Mouse (Mus musculus) embryonic facial prominence, embryonic 11.5 days (tissue): ENCODE results near the gene 4933434E20Rik. TPM values are rescaled to one million over a fixed set of nuclear protein-coding genes. Genes with fewer than 3 reads are reported as not detected.

Experiments used
- ATAC-seq: fragments of 200-750 bp; cut with Nextera tagmentation; replicated peaks from 2 replicates; pipeline ENCODE4 v1.8.0; 2017; ENCODE audit warnings: low read depth; ENCODE audit not compliant: insufficient number of reproducible peaks, low FRiP score, low TSS enrichment
- DNase-seq: peaks from one replicate; pipeline ENCODE4 v3.0.0-alpha.2; 2015; ENCODE audit warnings: low spot score
- H3K27ac ChIP-seq: fragments of 300-500 bp; sonication (generic); replicated peaks from 2 replicates; pipeline ENCODE4 v1.5.1; 2014; ENCODE audit warnings: mild to moderate bottlenecking, low read depth, low read length, control low read depth
- H3K27me3 ChIP-seq: fragments of 300-500 bp; sonication (generic); 2 replicates; pipeline ENCODE4 v1.6.1; 2014; ENCODE audit warnings: mild to moderate bottlenecking, low read length, moderate library complexity, mixed read lengths; ENCODE audit not compliant: control insufficient read depth, insufficient read depth
- H3K36me3 ChIP-seq: fragments of 300-500 bp; sonication (generic); replicated peaks from 2 replicates; pipeline ENCODE4 v1.6.1; 2014; ENCODE audit warnings: low read depth, mild to moderate bottlenecking, low read length, moderate library complexity, mixed read lengths; ENCODE audit not compliant: control insufficient read depth, insufficient read depth
- H3K4me1 ChIP-seq: fragments of 300-500 bp; sonication (generic); 2 replicates; pipeline ENCODE4 v1.6.1; 2014; ENCODE audit warnings: low read length, mixed read lengths; ENCODE audit not compliant: control insufficient read depth, insufficient read depth
- H3K4me2 ChIP-seq: fragments of 300-500 bp; sonication (generic); 2 replicates; pipeline ENCODE4 v1.6.1; 2014; ENCODE audit warnings: low read depth, mild to moderate bottlenecking, control low read depth, low read length, moderate library complexity
- H3K4me3 ChIP-seq: fragments of 300-500 bp; sonication (generic); 2 replicates; pipeline ENCODE4 v1.5.1; 2014; ENCODE audit warnings: low read depth, low read length, control low read depth
- H3K9ac ChIP-seq: fragments of 300-500 bp; sonication (generic); replicated peaks from 2 replicates; pipeline ENCODE4 v1.6.1; 2014; ENCODE audit warnings: mild to moderate bottlenecking, control low read depth, low read length
- H3K9me3 ChIP-seq: fragments of 300-500 bp; sonication (generic); replicated peaks from 2 replicates; pipeline ENCODE4 v1.6.1; 2016; ENCODE audit warnings: mild to moderate bottlenecking, low read length, inconsistent platforms, mixed read lengths; ENCODE audit not compliant: control insufficient read depth
- WGBS: fragments of 180-500 bp; shearing (Covaris S2); extraction: QIAGEN DNeasy Blood & Tissue Kit; methylation state at CpG from one replicate; pipeline ENCODE4 v1.1.7; 2014; 5-methylcytosine and 5-hydroxymethylcytosine counted together
- polyA plus RNA-seq: library from polyadenylated mRNA; unstranded; fragments of >200 nt; fragmentation: Nextera tagmentation; extraction: Ambion mirVana; gene quantifications from 2 replicates; pipeline ENCODE4 v1.2.1, GENCODE M21; 2014

4933434E20Rik gene
- polyA plus RNA-seq, 1 experiment from 2014 or later = 176 TPM

DNA sequence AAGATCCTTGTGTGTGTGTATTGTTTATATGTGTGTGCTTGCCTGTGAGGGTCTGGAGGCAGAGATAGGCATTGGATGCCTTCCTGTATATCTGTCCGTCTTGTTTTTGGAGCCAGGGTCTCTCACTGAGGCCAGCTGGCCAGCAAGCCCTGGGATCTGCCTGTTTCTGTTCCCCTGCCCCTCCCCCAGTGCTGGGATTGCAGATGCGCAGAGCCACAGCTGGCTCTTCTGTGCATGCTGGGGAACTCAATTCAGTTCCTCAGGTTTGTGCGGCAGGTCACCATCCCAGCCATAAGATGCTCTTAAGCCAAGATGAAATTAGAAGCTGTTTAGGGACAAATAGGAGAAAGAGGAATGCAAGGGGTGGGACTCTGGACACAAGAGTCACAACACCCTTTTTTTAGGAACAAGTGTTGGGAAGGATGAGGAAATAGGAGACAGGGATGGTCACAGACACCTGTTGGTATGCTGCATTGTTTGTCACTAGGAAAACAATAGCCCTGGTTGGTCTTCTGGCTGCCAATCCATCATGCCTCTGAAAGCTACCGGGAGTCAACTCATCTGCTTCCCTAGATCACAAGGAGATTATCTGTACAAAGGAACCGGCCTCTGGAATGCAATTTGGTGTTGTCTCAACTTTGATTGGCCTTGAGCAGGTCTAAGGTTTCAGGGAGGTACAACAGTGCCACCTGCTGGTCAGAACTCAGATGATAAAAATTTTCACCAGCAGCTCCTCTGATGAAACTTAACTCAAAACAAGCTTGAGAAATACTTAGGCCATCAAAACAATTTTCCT, 25.7 kb downstream of the 4933434E20Rik start:
- no peak overlapping the region for H3K4me3 ChIP-seq
- H3K9ac ChIP-seq = no peak overlapping the region
- ATAC-seq (no peak), DNase-seq (peak; percentile 91)
- 13% methylated on average over 5 of the region's 5 CpGs for WGBS
- H3K36me3 ChIP-seq = no peaks in the 10 kb centered on the region
- H3K4me2 ChIP-seq = no peak overlapping the region
- no peaks in the 10 kb centered on the region; the same call in 1 of the 2 replicates for H3K4me1 ChIP-seq
- H3K27me3 ChIP-seq = no peaks in the 10 kb centered on the region
- no peaks in the 10 kb centered on the region for H3K9me3 ChIP-seq
- no peak overlapping the region for H3K27ac ChIP-seq

DNA sequence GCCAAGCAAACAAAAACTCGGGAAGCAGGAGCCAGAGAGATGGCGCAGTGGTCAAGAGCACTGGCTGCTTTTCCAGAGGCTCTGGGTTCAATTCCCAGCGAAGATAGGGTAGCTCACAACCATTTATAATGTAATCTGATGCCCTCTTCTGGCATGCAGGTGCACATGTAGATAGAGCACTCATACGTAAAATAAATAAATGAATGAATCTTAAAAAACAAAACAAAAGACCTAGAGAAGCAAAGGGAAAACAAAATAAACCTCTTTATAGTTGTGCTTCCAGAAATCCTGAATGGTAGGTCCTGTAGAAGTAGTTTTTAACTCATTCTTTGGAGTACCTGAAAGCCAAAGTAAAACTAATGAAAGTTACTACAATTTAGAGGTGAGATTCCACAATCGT, 26.8 kb downstream of the 4933434E20Rik start:
- Histone ChIP-seq H3K27me3 (no peaks in the 10 kb centered on the region), H3K4me1 (no peaks in the 10 kb centered on the region; the same call in 1 of the 2 replicates), H3K36me3 (no peaks in the 10 kb centered on the region), H3K4me3 (no peak overlapping the region), H3K27ac (no peak overlapping the region), H3K9me3 (no peaks in the 10 kb centered on the region), H3K9ac (no peak overlapping the region), H3K4me2 (no peak overlapping the region)
- 54% methylated on average over 5 of the region's 5 CpGs for WGBS
- ATAC-seq (no peak), DNase-seq (no peak)

DNA sequence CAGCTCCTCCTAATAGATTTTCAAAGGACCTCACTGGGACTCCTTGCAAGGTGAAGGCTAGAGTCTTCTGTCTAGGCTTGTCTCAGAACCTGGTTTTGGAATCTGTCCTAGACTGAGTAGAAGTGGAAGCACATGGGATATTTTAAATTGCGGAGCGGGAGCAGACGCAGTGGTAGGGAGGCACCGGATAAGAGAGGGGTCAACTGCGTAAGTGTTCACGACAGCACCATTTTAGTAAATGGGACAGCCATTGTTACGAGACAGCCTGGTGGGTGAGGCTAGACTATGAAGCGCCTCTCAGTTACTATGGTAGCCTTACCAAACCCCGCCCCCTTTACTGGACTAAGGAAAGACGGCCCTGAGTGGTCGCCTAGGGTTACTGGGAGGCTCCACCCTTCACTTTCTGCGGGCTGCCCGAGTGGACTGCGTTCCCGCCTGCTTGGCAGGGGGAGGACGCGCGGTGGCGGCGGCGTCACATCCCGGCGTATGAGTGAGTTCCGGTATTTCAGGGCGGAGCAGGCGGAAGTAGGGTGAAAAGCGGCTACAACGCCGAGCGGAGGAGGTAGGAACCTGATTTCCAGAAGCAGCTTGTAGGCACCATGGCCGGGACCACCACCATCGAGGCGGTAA, 27.8 kb downstream of the 4933434E20Rik start:
- Histone ChIP-seq H3K27me3 (no peaks in the 10 kb centered on the region), H3K4me3 (peak overlapping the region; percentile 86), H3K4me1 (no peaks in the 10 kb centered on the region; the same call in 1 of the 2 replicates), H3K9me3 (no peaks in the 10 kb centered on the region), H3K9ac (peak overlapping the region; percentile 91), H3K4me2 (peak overlapping the region; percentile 76), H3K27ac (peak overlapping the region; percentile 92), H3K36me3 (no peaks in the 10 kb centered on the region)
- peak; percentile 97 for DNase-seq
- peak; percentile 96 for ATAC-seq
- under 1% methylated on average over 33 of the region's 33 CpGs for WGBS

DNA sequence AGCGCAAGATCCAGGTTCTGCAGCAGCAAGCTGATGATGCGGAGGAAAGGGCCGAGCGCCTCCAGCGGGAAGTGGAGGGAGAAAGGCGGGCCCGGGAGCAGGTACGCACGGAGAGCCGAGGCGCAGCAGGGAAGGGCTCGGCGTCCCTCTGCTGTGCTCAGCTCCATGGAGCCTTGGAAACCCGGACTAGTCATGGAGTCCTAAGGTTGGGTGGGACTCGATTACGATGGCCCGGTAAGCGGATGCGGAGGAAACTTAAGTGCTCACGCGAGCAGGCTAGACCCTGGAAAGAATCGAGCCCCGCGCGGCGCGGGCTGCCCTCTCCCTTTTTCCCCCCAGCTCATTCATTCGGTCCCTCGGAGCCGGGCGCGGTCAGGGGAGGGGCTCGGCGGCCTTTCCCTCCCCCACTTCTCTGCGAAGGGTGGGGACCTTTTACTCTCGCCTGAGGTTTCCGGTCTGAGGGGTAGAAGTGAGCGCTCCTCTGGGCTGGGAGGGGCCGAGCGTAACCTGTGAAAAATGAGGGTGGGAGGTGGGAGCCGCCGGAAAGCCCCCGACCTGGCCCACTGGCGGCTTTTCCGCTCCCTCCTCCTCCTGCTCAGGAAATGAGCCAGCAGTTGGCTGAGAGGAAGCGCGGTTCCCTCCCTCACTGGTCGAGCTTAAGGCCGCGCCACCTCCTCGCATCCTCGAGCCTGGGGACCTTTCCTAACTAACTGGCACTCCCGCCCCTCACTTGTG, 28.5 kb downstream of the 4933434E20Rik start:
- H3K36me3 ChIP-seq = no peaks in the 10 kb centered on the region; the same call in 1 of the 2 replicates
- DNase-seq = peak; percentile 80
- H3K9me3 ChIP-seq = no peaks in the 10 kb centered on the region
- WGBS = under 1% methylated on average over 51 of the region's 53 CpGs
- H3K4me2 ChIP-seq = peak overlapping the region; percentile 76
- ATAC-seq = peak; percentile 55
- no peaks in the 10 kb centered on the region for H3K27me3 ChIP-seq
- peak overlapping the region; percentile 92 for H3K27ac ChIP-seq
- peak overlapping the region; percentile 91 for H3K9ac ChIP-seq
- no peaks in the 10 kb centered on the region; the same call in 1 of the 2 replicates for H3K4me1 ChIP-seq
- peak overlapping the region; percentile 86 for H3K4me3 ChIP-seq

DNA sequence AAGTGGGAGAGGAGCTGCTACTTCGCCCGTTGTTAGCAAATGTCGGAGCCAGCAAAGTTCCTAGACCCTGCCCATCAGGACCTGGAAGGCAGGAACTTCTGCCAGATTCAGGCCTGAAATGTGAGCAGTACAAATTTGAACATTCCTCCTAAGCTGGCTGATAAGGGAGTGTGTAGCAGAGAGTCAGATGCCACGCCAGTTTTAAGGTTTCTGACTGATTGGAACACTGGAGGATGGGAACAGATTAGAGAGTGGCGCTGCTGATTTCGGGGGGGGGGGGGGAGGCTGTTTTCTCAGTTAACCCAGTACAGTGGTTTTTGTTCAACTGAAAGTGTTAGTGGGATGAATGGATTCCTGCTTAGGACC, 29.0 kb downstream of the 4933434E20Rik start:
- Histone ChIP-seq H3K4me1 (no peaks in the 10 kb centered on the region; the same call in 1 of the 2 replicates), H3K4me2 (peak overlapping the region; percentile 76), H3K9me3 (no peaks in the 10 kb centered on the region), H3K36me3 (no peaks in the 10 kb centered on the region; the same call in 1 of the 2 replicates), H3K27ac (peak overlapping the region; percentile 92), H3K4me3 (peak overlapping the region; percentile 86), H3K27me3 (no peaks in the 10 kb centered on the region), H3K9ac (peak overlapping the region; percentile 91)
- DNase-seq (no peak), ATAC-seq (no peak)
- WGBS = under 1% methylated on average over 6 of the region's 6 CpGs

DNA sequence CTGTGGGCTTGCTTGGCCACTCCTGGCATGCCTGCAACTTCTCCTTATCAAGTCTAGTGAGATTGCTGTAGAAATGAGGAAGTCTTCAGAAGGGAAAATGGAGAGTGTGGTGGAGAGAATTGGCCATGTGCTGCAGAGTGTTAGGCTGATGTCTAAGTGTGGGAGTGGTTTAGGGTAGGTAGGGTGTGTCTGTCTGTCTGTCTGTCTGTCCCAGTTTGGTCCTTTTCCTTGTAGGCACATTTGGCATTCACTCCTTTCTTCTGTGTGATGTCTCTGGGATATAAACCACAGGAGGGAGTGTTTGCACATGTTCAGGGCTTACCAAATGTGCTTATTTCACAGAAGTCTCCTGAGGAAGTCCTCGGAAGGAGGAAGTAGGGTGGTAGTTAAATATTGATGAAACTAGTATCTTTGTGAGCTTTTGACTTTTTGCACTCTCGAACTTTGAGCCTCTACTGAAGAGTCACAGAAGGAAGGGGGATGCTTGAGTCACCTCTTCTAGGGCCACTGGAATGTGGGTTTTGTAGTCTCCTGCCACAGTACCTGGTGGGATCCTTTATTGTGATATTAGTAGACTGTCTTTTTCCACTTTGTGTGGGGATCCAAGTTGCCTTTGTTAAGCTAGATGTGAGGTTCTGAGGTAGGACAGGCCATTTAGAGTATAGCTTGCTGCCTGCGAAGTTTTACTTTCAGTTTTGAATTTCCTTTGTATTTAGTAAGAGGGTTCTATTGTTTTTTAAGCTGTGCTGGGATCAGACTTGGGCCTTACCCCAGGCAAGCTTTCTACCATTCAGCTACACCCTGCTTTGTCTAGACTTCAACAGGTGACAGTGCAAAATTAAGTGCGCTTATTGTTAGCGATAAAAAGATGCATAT, 30.2 kb downstream of the 4933434E20Rik start:
- Histone ChIP-seq H3K4me3 (peak overlapping the region; percentile 2; the same call in 1 of the 2 replicates), H3K4me1 (no peaks in the 10 kb centered on the region; the same call in 1 of the 2 replicates), H3K36me3 (no peaks in the 10 kb centered on the region; the same call in 1 of the 2 replicates), H3K27me3 (no peaks in the 10 kb centered on the region), H3K27ac (no peak overlapping the region), H3K9ac (no peak overlapping the region), H3K4me2 (0 out of 2 replicates have a peak overlapping the region, but pooled peaks have one; percentile 22), H3K9me3 (no peaks in the 10 kb centered on the region)
- DNase-seq (no peak), ATAC-seq (no peak)
- WGBS = 84% methylated on average over 5 of the region's 5 CpGs

DNA sequence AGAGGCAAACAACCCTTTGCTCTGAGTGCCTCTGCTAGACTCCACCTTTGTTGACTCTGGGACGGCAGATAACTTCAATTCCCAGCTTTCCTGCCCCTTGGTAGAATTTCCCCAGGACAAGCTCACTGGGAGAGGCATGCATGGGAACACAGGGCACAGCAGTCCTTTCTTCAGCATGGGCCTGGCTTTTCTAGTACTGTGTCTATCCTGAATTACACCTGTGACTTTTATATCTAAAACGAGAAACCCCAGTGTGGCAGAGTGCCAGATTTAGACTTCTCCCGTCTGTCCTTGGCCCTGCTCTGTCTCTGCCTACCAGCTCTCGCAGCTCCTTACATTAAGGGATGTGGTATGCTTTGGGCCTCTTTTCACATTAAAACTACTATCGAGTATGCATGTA, 31.6 kb downstream of the 4933434E20Rik start:
- WGBS = 74% methylated on average over 5 of the region's 5 CpGs
- no peak overlapping the region for H3K9ac ChIP-seq
- H3K27me3 ChIP-seq = no peaks in the 10 kb centered on the region
- H3K4me1 ChIP-seq = no peaks in the 10 kb centered on the region; the same call in 1 of the 2 replicates
- ATAC-seq (no peak), DNase-seq (no peak)
- no peaks in the 10 kb centered on the region for H3K9me3 ChIP-seq
- H3K4me3 ChIP-seq = no peak overlapping the region
- H3K36me3 ChIP-seq = peaks cover 2% of the 10 kb centered on the region; the same call in 1 of the 2 replicates
- no peak overlapping the region for H3K4me2 ChIP-seq
- H3K27ac ChIP-seq = 0 out of 2 replicates have a peak overlapping the region, but pooled peaks have one; percentile 0
